8 mouse cellular contexts compared by ENCODE assay signal in genomic region chr2:127503751-127504549, GRCm38 (mm10). TPM values are rescaled to one million over a fixed set of nuclear protein-coding genes. Genes with fewer than 3 reads are reported as not detected.
DNase-seq lines count a peak whose midpoint lies in the region; ATAC-seq and TF ChIP-seq lines count a peak whose summit lies in the region.
"Had no signal": no experiment of that assay in that cellular context is flagged by ENCODE, and none has a peak within 500 bp of the region (broad histone marks: within the 10 kb centered on the region; RNA-seq: fewer than 3 reads in every experiment).

No protein-coding gene starts in this region.

- no peak for ATAC-seq in limb, embryonic 13.5 days (ENCODE audit: low FRiP score, low read depth)
- ATAC-seq in forebrain, embryonic 14.5 days: peak; percentile 67

- H3K9me3 ChIP-seq in limb, embryonic 13.5 days: no peaks in the 10 kb centered on the region
- H3K9me3 ChIP-seq in limb, embryonic 10.5 days (replicated peaks): no peaks in the 10 kb centered on the region
- no peaks in the 10 kb centered on the region for H3K9me3 ChIP-seq in forebrain, embryonic 14.5 days (replicated peaks; ENCODE audit: control insufficient read depth, low read length)

- H3K27me3 ChIP-seq in limb, embryonic 13.5 days: peaks cover 29% of the 10 kb centered on the region
- H3K27me3 ChIP-seq in limb, embryonic 10.5 days (ENCODE audit: low read depth, poor library complexity, severe bottlenecking): peaks cover 29% of the 10 kb centered on the region
- no peaks in the 10 kb centered on the region for H3K27me3 ChIP-seq in forebrain, embryonic 14.5 days (replicated peaks; ENCODE audit: control insufficient read depth, insufficient read depth, low read length)

- H3K4me1 ChIP-seq in limb, embryonic 13.5 days: no peaks in the 10 kb centered on the region
- no peaks in the 10 kb centered on the region for H3K4me1 ChIP-seq in limb, embryonic 10.5 days
- H3K4me1 ChIP-seq in forebrain, embryonic 14.5 days (ENCODE audit: control insufficient read depth, insufficient read depth, low read length): peaks cover 11% of the 10 kb centered on the region

- 57% methylated on average over 8 of the region's 8 CpGs for WGBS in limb, embryonic 13.5 days
- 56% methylated on average over 8 of the region's 8 CpGs for WGBS in limb, embryonic 10.5 days
- 49% methylated on average over 8 of the region's 8 CpGs for WGBS in forebrain, embryonic 14.5 days

- H3K9ac ChIP-seq in limb, embryonic 13.5 days: 0 out of 2 replicates have a peak overlapping the region, but pooled peaks have one; percentile 40
- no peak overlapping the region for H3K9ac ChIP-seq in forebrain, embryonic 14.5 days (ENCODE audit: low read length)

- H3K27ac ChIP-seq in limb, embryonic 13.5 days: no peak overlapping the region
- H3K27ac ChIP-seq in limb, embryonic 10.5 days: no peak overlapping the region
- peak overlapping the region; percentile 48; the same call in 1 of the 2 replicates for H3K27ac ChIP-seq in forebrain, embryonic 14.5 days (ENCODE audit: low read depth, low read length)
- H3K27ac ChIP-seq in gastrocnemius, adult 2 months: no peak overlapping the region

- H3K4me3 ChIP-seq in limb, embryonic 13.5 days: no peak overlapping the region
- no peak overlapping the region for H3K4me3 ChIP-seq in limb, embryonic 10.5 days
- H3K4me3 ChIP-seq in forebrain, embryonic 14.5 days (ENCODE audit: low read depth, low read length): no peak overlapping the region
- no peak overlapping the region for H3K4me3 ChIP-seq in gastrocnemius, adult 2 months

- no peak for DNase-seq in limb, embryonic 10.5 days (ENCODE audit: low spot score)
- DNase-seq in cerebellum, adult 9-11 months: peak; percentile 73
- DNase-seq in forebrain, embryonic 14.5 days (ENCODE audit: low spot score): peak; percentile 77
- DNase-seq in lung, postnatal 4 days: peak; percentile 26 to 68
- no peak for DNase-seq in gastrocnemius, adult 2 months
- no peak for DNase-seq in thymus, adult 18-20 months
- DNase-seq: thymus, postnatal 4 days had no signal

- TF ChIP-seq CTCF in gastrocnemius, adult 2 months (IDR thresholded peaks at IDR 0.05): no peak

- intact Hi-C loops in gastrocnemius, adult 2 months (cut with DNase I): loop anchor here (10.0 kb wide), 1 partner anchor 161 kb away; no protein-coding TSS in a partner anchor

- H3K4me2 ChIP-seq in limb, embryonic 13.5 days (replicated peaks): no peak overlapping the region
- H3K4me2 ChIP-seq in forebrain, embryonic 14.5 days (ENCODE audit: low read length): no peak overlapping the region

- H3K36me3 ChIP-seq in limb, embryonic 13.5 days: no peaks in the 10 kb centered on the region
- no peaks in the 10 kb centered on the region for H3K36me3 ChIP-seq in limb, embryonic 10.5 days
- peaks cover 2% of the 10 kb centered on the region; the same call in 1 of the 2 replicates for H3K36me3 ChIP-seq in forebrain, embryonic 14.5 days (ENCODE audit: control insufficient read depth, insufficient read depth, low read length)

RNA-seq across cellular contexts. Expression of gene Kcnip3, which starts 17.9 kb away (rescaled TPM):
- polyA plus RNA-seq in limb, embryonic 13.5 days (2015; fragmentation: Nextera tagmentation; extraction: Ambion mirVana): 1.2 and 1.5 TPM in 2 replicates
- 2.1 and 2.2 TPM in 2 replicates for polyA plus RNA-seq in limb, embryonic 10.5 days (2016; fragmentation: Nextera tagmentation; extraction: Ambion mirVana)
- 13.8 and 15.1 TPM in 2 replicates for polyA plus RNA-seq in forebrain, embryonic 14.5 days (2014; fragmentation: Nextera tagmentation; extraction: Ambion mirVana)
- under 1 TPM; 0.28 to 0.31 TPM for total RNA-seq in gastrocnemius, adult 2 months (2021)

RNA-seq across cellular contexts. Expression of gene Prom2, which starts 37.3 kb away (rescaled TPM):
- polyA plus RNA-seq in limb, embryonic 13.5 days (2015; fragmentation: Nextera tagmentation; extraction: Ambion mirVana): 1.8 and 2.3 TPM in 2 replicates
- polyA plus RNA-seq in limb, embryonic 10.5 days (2016; fragmentation: Nextera tagmentation; extraction: Ambion mirVana): 2.3 and 2.6 TPM in 2 replicates
- 0.04 TPM in 1 of 2 replicates, not detected in the other for polyA plus RNA-seq in forebrain, embryonic 14.5 days (2014; fragmentation: Nextera tagmentation; extraction: Ambion mirVana)
- not detected for total RNA-seq in gastrocnemius, adult 2 months (2021)

RNA-seq across cellular contexts. Expression of gene Fahd2a, which starts 59.6 kb away (rescaled TPM):
- 22.8 and 24.9 TPM in 2 replicates for polyA plus RNA-seq in limb, embryonic 13.5 days (2015; fragmentation: Nextera tagmentation; extraction: Ambion mirVana)
- polyA plus RNA-seq in limb, embryonic 10.5 days (2016; fragmentation: Nextera tagmentation; extraction: Ambion mirVana): 15.6 and 21.1 TPM in 2 replicates
- 32.1 and 32.8 TPM in 2 replicates for polyA plus RNA-seq in forebrain, embryonic 14.5 days (2014; fragmentation: Nextera tagmentation; extraction: Ambion mirVana)
- 10 to 100 TPM; 18.8 to 26.9 TPM for total RNA-seq in gastrocnemius, adult 2 months (2021)

Comparison
In these comparisons a context has a peak if more than half of its experiments do, and no peak if none do; other contexts are left out.
1. DNase-seq: peak in cerebellum, adult 9-11 months (single experiment), forebrain, embryonic 14.5 days (single experiment) and lung, postnatal 4 days (2 of 2); none in limb, embryonic 10.5 days (single experiment), gastrocnemius, adult 2 months (single experiment) and thymus, adult 18-20 months (0 of 2).